Mouse (Mus musculus) layer of hippocampus, postnatal 14 days (tissue): Measurements from ENCODE around the gene Ninl. TPM values are rescaled to one million over a fixed set of nuclear protein-coding genes. Genes with fewer than 3 reads are reported as not detected.
"Not testable (repeated sequence)": the region's sequence is repeated elsewhere in the genome, so short reads cannot be mapped to it uniquely, and the experiment has no call there.

Source experiments
- DNase-seq, 2 experiments: peaks; one replicate each; pipeline ENCODE4 v3.0.0; 2021 to 2022; ENCODE audit warnings: low spot score in 2 of 2, mixed read lengths in 1 of 2
- total RNA-seq, 2 experiments: library from RNA; stranded (reverse); gene quantifications; 2 replicates each; pipeline ENCODE4 v1.2.3; 2021

Ninl gene
- total RNA-seq, 2 experiments from 2014 or later, result 6.1 to 7.8 TPM

GRCm38 (mm10) chr2:150909429-150910039 lies 129.6 kb downstream of the Ninl start:
- DNase-seq, result peak; percentile 89 to 93

- DNase-seq, result not testable (repeated sequence)
Observed at GRCm38 (mm10) chr2:150908881-150909280, 130.3 kb downstream of the Ninl start.

- DNase-seq, result no peak
Observed at GRCm38 (mm10) chr2:150904936-150905450, 134.2 kb downstream of the Ninl start, which contains the start of gene Gins1. Gins1 (plus strand) TSS chr2:150905400.

GRCm38 (mm10) chr2:150904272-150904935 lies 134.8 kb downstream of the Ninl start, which contains the start of gene Abhd12:
Abhd12 (minus strand) TSS chr2:150904741.
- DNase-seq, result peak; percentile 95 to 97

- DNase-seq, result no peak
Observed at GRCm38 (mm10) chr2:150902347-150902746, 136.8 kb downstream of the Ninl start.

GRCm38 (mm10) chr2:150900341-150900740 lies 138.8 kb downstream of the Ninl start:
- no peak for DNase-seq

GRCm38 (mm10) chr2:150895691-150896252 lies 143.4 kb downstream of the Ninl start:
- no peak for DNase-seq

- DNase-seq, result no peak
Observed at GRCm38 (mm10) chr2:150894617-150895267, 144.4 kb downstream of the Ninl start.

- no peak for DNase-seq
Observed at GRCm38 (mm10) chr2:150887370-150887769, 151.8 kb downstream of the Ninl start.

GRCm38 (mm10) chr2:150886315-150886714 lies 152.9 kb downstream of the Ninl start:
- no peak for DNase-seq

GRCm38 (mm10) chr2:150885814-150886213 lies 153.4 kb downstream of the Ninl start:
- DNase-seq, result no peak

GRCm38 (mm10) chr2:150884779-150885110 lies 154.4 kb downstream of the Ninl start:
- no peak for DNase-seq

Other genes with a start within 250 kb of the Ninl start
- gene Abhd12, start 134.6 kb downstream of the Ninl start, total RNA-seq, result 100 to 1,000 TPM; 239 to 243 TPM
- gene Gins1, start 134.0 kb downstream of the Ninl start, total RNA-seq, result 1 to 10 TPM; 1.9 to 4.7 TPM
- gene Nanp, start within 50 bp of the Ninl start, total RNA-seq, result 10 to 100 TPM; 19.1 to 20.9 TPM
- gene Gm14151, start 53.0 kb upstream of the Ninl start, total RNA-seq, result not detected
- not detected for gene Gm14147, start 58.9 kb upstream of the Ninl start, total RNA-seq